Mouse (Mus musculus) adrenal gland, postnatal 36 days (tissue): Measurements from ENCODE around the gene Setd5. TPM values are rescaled to one million over a fixed set of nuclear protein-coding genes. Genes with fewer than 3 reads are reported as not detected.
A peak's percentile ranks its signal among the peaks of the same experiment; 100 is the strongest.

Experiments
- DNase-seq, 2 experiments: peaks; one replicate each; pipeline ENCODE4 v3.0.0; 2021; ENCODE audit warnings: mixed read lengths in 1 of 2
- long read RNA-seq, 2 experiments: library from polyadenylated mRNA; stranded (forward); transcript quantifications; one replicate each; pipeline ENCODE4 v2.0.0; 2021; ENCODE audit warnings: borderline sequencing depth in 2 of 2
- total RNA-seq, 2 experiments: library from RNA; stranded (reverse); gene quantifications; 2 replicates each; pipeline ENCODE4 v1.2.3; 2021

Setd5 gene
- total RNA-seq: 10 to 100 TPM; 87.7 to 88.4 TPM
- long read RNA-seq, experiment 1, transcript Setd5-209 (3 exons, 2,180 nt): major isoform, 6 of 18 reads
- long read RNA-seq, experiment 1, partial matches to known transcripts: 2 of 18 reads
- long read RNA-seq, experiment 1, other reads (novel, unspliced or antisense): 10 of 18 reads
- long read RNA-seq, experiment 2, partial matches to known transcripts: 0 of 7 reads
- long read RNA-seq, experiment 2, other reads (novel, unspliced or antisense): 3 of 7 reads

- peak; percentile 98 to 99 for DNase-seq
Observed at GRCm38 (mm10) chr6:113076686-113077516, at the start of gene Setd5. TSS of gene Setd5 (plus strand) at chr6:113077365.

DNA sequence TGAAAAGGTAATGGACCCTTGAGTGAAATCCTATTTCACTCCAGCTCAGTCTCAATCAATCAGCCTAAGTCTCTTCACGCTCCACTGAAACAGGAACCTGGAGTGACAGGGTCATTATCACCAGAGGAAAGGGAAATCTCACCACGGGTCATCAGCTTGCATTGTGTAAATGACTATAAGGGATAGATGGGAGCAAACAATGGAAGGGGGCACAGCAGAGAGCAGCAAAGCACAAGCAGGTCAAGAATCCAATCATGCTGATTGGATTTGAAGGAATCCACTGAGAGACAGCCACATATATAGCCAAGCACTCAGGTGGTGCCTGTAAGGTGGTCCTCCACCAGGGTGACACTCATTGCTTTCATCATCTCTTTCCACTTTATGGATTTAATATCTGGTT is 49.7 kb upstream of the Setd5 start:
- DNase-seq: no peak

GRCm38 (mm10) chr6:113029006-113029405 is 48.2 kb upstream of the Setd5 start:
- no peak for DNase-seq

DNA sequence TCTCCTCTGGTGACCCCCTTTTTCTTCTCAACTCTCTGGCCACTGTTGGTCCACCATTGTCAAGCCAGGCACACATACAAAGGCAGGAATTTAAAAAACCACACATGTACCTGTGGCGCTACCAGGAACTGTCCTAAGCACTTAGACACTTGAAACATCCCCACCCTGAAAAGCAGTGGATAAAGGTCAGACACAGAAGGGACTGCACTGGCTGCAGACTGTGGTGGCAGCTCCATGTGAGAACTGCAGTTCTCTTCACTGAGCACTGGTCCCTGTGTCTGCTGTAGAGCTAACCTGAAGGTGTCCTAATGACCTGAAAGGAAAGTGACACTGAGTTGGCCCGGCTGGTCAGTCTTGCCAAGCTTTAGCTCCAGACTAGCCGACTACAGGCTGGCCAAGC is 46.6 kb upstream of the Setd5 start:
- no peak for DNase-seq

DNA sequence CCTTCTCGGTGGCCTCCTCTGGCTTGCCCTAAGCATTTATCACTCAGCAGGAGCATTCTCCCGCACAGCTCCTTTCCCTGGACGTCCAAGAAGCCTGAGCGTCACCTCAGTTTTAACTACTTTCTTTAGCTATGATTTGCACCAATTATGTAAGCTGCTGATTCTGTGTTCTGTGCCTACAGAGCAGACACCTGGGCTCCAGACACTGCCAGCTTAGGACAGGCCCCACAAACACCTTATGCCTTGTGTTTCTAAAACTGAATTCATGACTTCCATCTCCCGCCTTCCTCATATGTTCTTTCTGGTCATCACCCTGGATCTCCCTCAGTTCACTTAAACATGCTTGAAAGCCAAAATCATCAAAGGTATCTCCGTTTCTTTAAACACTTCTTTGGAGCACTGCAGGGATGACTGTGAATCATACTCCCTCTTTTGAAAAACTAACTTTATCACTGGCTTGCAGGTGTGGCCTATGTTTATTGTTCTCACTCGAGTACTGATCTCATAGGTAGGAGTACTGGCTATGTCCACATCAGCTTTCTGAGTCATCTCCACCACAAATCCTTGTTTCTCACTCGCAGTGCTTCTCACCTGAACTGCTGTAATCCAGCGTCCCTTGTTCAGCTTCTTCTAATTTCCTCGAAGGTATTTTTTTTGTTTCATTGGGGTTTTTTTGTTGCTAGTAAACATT is 46.0 kb upstream of the Setd5 start:
- DNase-seq: peak in 1 of 2 experiments; percentile 17

GRCm38 (mm10) chr6:113032121-113032520 is 45.0 kb upstream of the Setd5 start:
- DNase-seq: no peak

- no peak for DNase-seq
Observed at GRCm38 (mm10) chr6:113033185-113033584, 44.0 kb upstream of the Setd5 start.

- no peak for DNase-seq
Observed at GRCm38 (mm10) chr6:113034466-113034865, 42.7 kb upstream of the Setd5 start.

- DNase-seq: no peak
Observed at GRCm38 (mm10) chr6:113036463-113037175, 40.5 kb upstream of the Setd5 start.

DNA sequence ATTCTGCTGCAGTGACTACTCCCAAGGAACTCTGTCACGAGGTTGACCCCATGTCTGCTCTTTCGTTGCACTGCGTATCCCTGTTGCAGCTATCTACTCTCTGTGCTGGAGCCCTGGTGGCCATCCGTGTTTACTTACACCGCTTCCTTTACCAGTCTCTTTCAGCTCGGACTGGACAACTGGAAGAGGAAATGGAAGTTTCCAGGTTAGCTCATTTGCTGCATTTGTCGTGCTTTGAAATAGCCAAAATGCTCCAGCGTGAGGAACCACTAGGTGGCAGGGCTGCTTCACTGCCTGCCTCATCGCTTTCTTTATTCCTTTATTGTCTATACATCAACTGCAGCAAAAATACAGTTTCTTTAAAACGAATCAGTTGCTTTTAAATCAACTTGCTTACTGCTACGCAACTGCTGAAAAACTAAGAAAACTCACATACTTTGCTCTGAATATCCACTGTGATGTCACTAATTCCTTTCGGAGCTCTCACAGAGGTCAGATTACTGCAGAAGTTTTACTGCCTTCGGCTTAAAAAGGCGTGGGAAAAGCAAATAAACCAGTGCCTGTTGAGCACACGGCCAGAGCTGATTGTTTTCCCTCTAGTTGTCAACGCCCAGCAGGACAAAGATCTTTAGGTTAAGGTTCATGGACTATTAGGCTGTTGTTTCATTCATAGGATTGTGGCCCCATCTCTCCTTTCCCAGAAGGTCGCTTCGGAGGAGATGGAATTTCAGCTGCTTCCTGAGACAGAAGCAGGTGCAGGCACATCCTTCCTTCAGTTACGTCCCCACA is 39.0 kb upstream of the Setd5 start:
- peak; percentile 65 to 79 for DNase-seq

DNA sequence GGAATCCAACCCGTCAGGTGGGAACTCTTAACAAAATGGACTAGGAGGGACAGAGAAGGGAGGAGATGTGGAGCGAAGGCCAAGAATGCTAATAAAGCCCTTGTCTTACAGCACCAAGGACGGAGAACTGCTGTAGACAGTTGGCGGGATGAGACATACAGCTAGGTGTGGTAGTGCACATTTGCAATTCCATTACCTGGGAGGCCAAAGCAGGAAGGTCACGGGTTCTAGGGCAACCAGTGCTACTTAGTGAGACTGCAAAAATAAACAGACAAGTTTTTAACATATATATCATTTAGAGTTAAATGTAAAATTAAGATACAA is 38.5 kb upstream of the Setd5 start:
- DNase-seq: no peak

DNA sequence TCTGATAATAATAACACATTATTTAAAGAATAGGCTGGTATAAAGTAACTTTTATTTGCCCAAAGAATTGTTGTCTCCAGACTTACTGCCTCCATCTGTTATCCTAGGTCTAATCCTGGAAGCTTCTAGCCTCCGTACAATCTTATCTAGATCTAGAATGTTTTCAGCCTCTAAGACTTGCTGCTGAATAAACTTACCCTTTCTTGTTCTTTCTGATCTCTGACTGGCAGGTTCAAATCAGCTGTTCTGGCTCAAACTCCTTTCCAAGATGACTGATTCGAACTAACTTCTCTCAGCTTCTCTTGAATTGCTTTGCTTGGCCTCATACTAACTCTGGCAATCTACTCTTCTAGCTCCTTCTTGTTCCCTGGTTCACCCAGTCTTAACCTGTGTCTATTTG is 36.8 kb upstream of the Setd5 start:
- DNase-seq: no peak

DNA sequence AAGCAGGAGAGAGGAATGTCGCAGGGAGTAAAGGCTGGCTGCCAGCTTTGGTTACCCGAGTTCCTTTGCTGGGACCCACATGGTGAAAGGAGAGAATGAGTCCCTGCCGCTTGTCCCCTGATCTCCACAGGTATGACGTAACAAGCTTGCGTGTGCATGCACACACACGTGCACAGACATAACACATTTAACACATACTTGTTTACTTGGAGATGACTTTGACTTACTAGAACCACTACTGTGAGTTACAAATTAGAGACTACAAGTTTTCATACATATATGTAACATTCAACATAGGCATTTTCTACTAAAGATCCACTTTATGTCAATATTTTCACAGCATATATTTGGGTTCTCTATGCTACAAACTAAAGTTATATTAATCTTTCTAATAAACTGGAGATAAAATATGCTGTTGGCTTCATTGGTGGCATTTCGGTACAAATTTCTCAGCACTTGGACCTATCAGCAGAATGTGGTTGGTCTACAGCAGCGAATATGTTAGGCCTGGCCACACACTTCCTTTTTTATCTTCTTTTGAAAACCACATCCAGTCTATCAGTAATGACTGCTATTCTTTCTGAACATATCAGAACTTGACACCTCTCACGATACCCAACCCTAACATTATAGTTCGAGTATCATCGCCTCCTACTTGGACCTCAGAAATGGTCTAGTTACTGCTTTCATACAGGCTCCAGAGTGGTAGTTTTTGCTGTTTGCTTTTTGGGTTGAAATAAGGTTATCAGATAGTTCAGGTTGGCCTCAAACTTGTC is 35.8 kb upstream of the Setd5 start:
- DNase-seq: no peak

DNA sequence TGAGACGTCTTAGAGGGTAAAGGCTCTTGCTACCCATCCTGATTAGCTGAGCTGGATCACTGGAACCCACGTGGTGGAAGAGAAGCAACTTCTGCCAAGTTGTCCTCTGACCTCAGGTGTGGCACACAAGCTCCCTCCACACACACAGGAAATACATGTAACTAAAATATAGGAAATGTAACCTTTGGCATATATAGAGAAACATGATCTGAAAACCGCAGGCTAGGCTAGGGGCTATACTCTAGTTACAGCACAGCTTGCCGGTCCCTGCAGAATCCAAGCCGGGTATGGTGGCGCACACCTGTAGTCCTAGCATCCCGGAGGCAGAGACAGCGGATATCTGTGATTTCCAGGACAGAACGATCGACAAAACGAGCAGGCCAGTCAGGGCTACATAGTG is 31.6 kb upstream of the Setd5 start:
- no peak for DNase-seq

GRCm38 (mm10) chr6:113046041-113046975 is 30.9 kb upstream of the Setd5 start, which contains the start of gene Thumpd3:
TSS of gene Thumpd3 (plus strand) at chr6:113046225.
- peak; percentile 98 to 99 for DNase-seq

GRCm38 (mm10) chr6:113047016-113047746 is 30.0 kb upstream of the Setd5 start:
- no peak for DNase-seq

DNA sequence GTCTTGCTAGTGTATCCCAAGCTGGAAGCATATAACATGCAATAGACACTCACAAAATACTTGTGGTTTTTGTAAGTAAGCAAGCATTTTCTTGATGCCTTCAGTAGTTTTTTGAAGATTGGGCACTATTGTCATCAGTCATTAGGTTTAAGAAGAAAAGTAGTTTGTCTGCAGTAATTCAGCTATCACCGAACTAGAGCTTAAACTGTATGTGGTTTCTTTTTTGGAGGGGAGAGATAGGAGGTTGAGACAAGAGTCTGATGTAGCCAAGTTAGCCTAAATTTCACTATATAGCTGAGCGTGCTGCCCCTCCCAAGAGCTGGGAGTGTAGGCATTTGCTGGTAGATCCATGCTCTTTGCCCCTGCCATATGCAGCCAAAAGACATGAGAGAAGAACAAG is 28.8 kb upstream of the Setd5 start:
- no peak for DNase-seq

DNA sequence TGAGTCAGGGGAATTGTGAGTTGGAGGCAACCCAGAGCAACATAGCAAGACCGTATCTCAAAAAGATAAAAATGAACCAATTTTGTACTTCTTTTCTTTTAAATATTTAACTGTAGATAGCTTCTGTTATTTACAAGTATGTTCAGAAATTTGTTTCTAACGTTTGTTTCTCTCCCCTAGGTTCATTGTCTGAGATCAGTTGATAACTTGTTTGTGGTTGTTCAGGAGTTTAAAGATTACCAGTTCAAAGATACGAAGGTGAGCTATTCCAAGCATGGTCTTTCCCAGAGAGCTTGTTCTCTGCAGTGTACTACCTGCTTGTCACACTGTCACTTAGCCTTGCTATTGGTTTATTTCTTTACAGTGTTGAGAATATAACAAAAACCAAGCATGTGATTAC is 28.0 kb upstream of the Setd5 start:
- DNase-seq: no peak

DNA sequence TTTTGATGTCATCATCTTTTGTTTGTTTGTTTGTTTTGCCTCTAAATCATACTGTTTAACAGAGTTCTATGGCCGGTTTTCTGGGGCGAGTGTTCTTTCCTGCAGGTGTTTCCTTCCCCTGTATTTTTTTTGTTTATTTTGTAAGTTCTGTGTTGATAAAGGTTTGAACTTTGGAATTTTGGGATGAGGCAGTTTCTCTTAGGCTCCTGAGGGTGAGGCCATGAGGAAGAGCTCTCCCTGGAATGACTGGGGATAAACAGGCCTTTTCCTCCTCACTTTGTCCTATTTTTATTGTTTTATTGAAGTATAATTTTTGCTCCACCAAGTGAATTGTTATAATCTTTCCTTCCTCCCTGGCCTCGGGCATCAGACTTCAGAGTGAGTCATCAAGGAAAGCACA is 24.2 kb upstream of the Setd5 start:
- no peak for DNase-seq
